Mouse (Mus musculus) MEL (cell line): Measurements from ENCODE around the gene Safb.

Experiments used
- CTCF ChIP-seq, 3 experiments: IDR thresholded peaks in 2 of 3; conservative IDR thresholded peaks in 1 of 3; 2 replicates each; pipeline ENCODE4 v1.5.1; 2011 to 2012; ENCODE audit warnings: low read length in 3 of 3, low read depth in 2 of 3, mild to moderate bottlenecking in 2 of 3, improper control_type of control experiment in 1 of 3, inconsistent platforms in 1 of 3, mixed read lengths in 1 of 3, moderate library complexity in 1 of 3; ENCODE audit not compliant: control insufficient read depth in 1 of 3, insufficient read depth in 1 of 3, poor library complexity in 1 of 3, severe bottlenecking in 1 of 3
- GABPA ChIP-seq: IDR thresholded peaks from 2 replicates; pipeline ENCODE4 v1.6.1; 2012; ENCODE audit warnings: low read depth, mild to moderate bottlenecking, inconsistent platforms, low read length, improper control_type of control experiment, moderate library complexity
- POLR2A ChIP-seq, 2 experiments: IDR thresholded peaks; 2 replicates each; pipeline ENCODE4 v1.6.1; 2011 to 2012; ENCODE audit warnings: low read length in 2 of 2, mild to moderate bottlenecking in 2 of 2, control low read depth in 1 of 2, improper control_type of control experiment in 1 of 2, low read depth in 1 of 2, moderate library complexity in 1 of 2; ENCODE audit not compliant: control insufficient read depth in 1 of 2, insufficient read depth in 1 of 2, poor library complexity in 1 of 2
- TAL1 ChIP-seq: IDR thresholded peaks from 2 replicates; pipeline ENCODE4 v1.6.1; 2012; ENCODE audit warnings: mild to moderate bottlenecking, inconsistent platforms, low read length, moderate library complexity, mixed read lengths

DNA sequence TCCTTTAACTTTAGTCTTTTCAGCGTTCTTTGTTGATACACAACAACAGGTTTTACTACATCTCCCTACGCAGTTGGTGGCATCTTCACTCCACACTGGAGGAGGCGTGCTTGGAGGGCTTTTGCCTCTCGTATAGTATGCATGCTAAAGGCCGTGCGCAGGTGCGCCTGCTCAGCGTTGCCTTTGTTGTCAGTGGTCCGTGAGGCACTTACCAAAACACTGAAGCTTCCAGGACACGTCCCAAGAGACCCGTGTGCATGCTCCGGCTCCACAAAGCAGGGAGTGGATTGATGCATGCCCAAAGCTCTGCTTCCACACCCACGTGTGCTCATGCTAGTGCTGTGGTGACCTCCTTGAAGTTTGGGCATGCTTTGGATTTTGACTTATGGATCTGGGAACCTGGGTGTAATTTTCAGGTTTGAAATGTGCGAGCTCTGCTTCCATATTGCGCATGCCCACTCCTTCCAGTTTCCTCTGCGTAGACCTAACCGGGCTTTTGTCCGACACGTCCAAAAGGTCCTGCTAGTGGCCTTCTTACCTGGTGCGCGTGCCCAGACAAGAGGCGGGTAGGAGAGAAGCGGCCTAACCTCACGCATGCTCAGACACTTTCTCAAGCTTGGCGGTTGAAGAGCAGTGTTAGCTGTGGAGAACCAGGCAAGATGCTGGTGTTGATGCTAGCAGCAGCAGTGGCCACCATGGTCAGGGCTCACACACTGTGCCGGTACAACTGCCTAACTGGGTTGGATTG is 43.1 kb downstream of the Safb start, which contains the start of gene Catsperd:
- TF ChIP-seq GABPA = no peak
- no peak for TF ChIP-seq CTCF (IDR thresholded peaks at IDR 0.05 in 2 of 3, conservative IDR thresholded peaks at IDR 0.05 in 1 of 3; ENCODE audit: control insufficient read depth in 1 of 3, insufficient read depth in 1 of 3, low read depth in 2 of 3, low read length in 3 of 3, poor library complexity in 1 of 3, severe bottlenecking in 1 of 3)
- no peak for TF ChIP-seq POLR2A (IDR thresholded peaks at IDR 0.05; ENCODE audit: control insufficient read depth in 1 of 2, insufficient read depth in 1 of 2, low read depth in 1 of 2, low read length in 2 of 2, poor library complexity in 1 of 2)
- no peak for TF ChIP-seq TAL1
